Mouse (Mus musculus): ENCODE results near the gene Cd300e. TPM values are rescaled to one million over a fixed set of nuclear protein-coding genes. Genes with fewer than 3 reads are reported as not detected.
"Not testable (repeated sequence)": the region's sequence is repeated elsewhere in the genome, so short reads cannot be mapped to it uniquely, and the experiment has no call there.

The Cd300e gene
- polyA plus RNA-seq, 1 experiment from 2014 or later = 0.67 TPM

DNA sequence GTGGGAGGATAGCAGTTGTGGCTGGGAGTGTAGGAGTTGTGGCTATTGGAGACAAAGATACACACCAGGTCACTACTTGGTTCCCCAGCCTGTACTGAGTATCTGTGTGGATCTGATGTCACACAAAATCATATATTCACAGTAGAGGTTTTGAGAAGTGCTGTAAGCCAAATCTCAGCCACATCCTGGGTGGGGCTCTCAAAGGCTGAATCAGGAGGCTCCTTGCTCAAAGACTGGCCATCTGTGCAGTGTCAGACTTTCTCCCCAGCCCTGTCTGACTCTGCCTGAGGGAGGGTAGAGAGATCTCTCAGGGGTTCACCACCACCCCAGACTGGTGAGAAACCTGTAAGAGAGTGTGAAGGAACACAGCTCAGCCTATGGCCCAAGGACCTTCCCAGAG lies 7.4 kb downstream of the Cd300e start:
- Histone ChIP-seq H3K9me3 (replicated peaks) (no peaks in the 10 kb centered on the region), H3K27ac (replicated peaks) (no peak overlapping the region), H3K27me3 (no peaks in the 10 kb centered on the region; the same call in 1 of the 2 replicates), H3K4me1 (replicated peaks) (no peaks in the 10 kb centered on the region), H3K4me2 (no peak overlapping the region), H3K36me3 (replicated peaks) (no peaks in the 10 kb centered on the region), H3K9ac (no peak overlapping the region), H3K4me3 (replicated peaks) (no peak overlapping the region)
- ATAC-seq (ENCODE audit: insufficient read depth) = no peak

DNA sequence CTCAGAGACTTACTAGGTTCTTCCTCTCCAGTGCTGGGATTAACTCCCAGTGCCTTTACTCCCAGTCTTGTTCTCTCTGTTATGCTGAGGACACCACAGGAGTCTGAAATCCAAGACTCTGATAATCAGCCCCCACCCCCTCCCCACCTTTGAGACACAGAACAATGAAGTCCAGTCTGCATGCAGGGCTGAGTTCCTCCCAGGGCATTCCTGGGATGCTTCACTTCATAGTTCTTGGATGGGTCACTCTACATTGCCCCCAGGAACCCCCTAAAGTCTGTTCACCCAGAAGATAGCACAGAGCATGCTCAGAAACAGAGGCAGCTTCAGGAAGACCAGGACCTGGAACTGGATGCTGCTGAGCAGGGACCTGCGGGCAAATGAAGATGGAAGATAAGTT lies 9.0 kb downstream of the Cd300e start:
- H3K4me2 ChIP-seq = no peak overlapping the region
- WGBS (ENCODE audit: insufficient replicate concordance) = 71% methylated on average over 1 of the region's 1 CpGs
- H3K4me1 ChIP-seq (replicated peaks) = no peaks in the 10 kb centered on the region
- H3K9ac ChIP-seq = no peak overlapping the region
- no peaks in the 10 kb centered on the region for H3K9me3 ChIP-seq (replicated peaks)
- no peak overlapping the region for H3K4me3 ChIP-seq (replicated peaks)
- no peak for ATAC-seq (ENCODE audit: insufficient read depth)
- no peak overlapping the region for H3K27ac ChIP-seq (replicated peaks)
- no peaks in the 10 kb centered on the region for H3K36me3 ChIP-seq (replicated peaks)
- no peaks in the 10 kb centered on the region; the same call in 1 of the 2 replicates for H3K27me3 ChIP-seq

DNA sequence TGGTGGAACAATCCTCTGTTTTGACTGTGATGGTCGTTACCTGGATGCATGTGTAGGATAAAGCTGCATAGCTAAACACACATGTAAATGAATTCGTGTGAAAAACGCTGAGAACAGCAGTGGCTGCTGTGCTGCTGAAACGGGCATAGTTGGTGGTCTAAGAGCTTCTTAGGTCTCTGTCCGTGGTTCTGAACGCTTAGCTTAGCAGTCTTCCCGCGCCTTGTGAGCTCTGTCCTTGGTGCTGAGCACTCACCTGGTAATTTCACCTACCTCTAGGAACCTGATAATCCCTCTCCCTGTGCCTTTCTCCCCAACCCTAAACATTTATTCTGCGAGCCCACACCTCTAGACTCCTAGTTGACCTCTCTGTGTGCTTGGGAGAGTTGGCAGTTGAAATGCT lies 9.8 kb downstream of the Cd300e start:
- no peaks in the 10 kb centered on the region for H3K9me3 ChIP-seq (replicated peaks)
- H3K27ac ChIP-seq (replicated peaks) = no peak overlapping the region
- H3K4me1 ChIP-seq (replicated peaks) = no peaks in the 10 kb centered on the region
- no peak overlapping the region for H3K4me3 ChIP-seq (replicated peaks)
- H3K9ac ChIP-seq = no peak overlapping the region
- H3K36me3 ChIP-seq (replicated peaks) = no peaks in the 10 kb centered on the region
- no peaks in the 10 kb centered on the region; the same call in 1 of the 2 replicates for H3K27me3 ChIP-seq
- WGBS (ENCODE audit: insufficient replicate concordance) = 3% methylated on average over 9 of the region's 9 CpGs
- no peak for ATAC-seq (ENCODE audit: insufficient read depth)
- no peak overlapping the region for H3K4me2 ChIP-seq

DNA sequence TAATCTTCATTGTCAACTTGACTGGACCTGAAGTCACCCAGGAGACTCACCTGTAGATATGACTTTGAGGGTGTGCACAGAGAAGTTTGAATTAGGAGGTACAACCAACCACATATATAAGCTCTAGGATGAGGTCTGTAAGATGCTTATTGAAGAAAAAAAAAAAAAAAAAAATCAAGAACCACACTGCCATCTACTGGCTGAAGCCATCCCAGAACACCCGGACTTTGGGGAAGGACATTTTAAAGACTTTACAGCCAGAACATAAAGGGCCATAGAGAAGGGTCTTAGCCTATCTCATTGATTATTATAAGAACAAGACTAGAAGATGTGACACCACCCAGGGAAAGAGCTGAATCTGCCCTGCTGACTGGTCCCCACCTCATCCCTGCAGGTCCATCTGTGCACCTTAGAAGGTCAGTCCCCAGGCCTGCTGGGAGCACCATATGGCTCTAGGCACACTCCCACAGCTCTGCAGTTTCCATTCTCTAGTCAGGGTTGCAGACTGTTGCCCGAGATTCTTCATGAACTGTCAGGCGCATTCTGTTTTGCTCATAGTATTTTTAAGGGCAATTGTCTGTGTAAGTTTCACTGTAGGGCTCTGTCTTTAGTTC lies 12.6 kb downstream of the Cd300e start:
- Histone ChIP-seq H3K27me3 (no peaks in the 10 kb centered on the region), H3K9ac (no peak overlapping the region), H3K4me2 (no peak overlapping the region), H3K9me3 (replicated peaks) (no peaks in the 10 kb centered on the region), H3K36me3 (replicated peaks) (no peaks in the 10 kb centered on the region), H3K27ac (replicated peaks) (no peak overlapping the region), H3K4me1 (replicated peaks) (no peaks in the 10 kb centered on the region), H3K4me3 (replicated peaks) (no peak overlapping the region)
- WGBS (ENCODE audit: insufficient replicate concordance) = 22% methylated on average over 3 of the region's 3 CpGs
- no peak for ATAC-seq (ENCODE audit: insufficient read depth)

DNA sequence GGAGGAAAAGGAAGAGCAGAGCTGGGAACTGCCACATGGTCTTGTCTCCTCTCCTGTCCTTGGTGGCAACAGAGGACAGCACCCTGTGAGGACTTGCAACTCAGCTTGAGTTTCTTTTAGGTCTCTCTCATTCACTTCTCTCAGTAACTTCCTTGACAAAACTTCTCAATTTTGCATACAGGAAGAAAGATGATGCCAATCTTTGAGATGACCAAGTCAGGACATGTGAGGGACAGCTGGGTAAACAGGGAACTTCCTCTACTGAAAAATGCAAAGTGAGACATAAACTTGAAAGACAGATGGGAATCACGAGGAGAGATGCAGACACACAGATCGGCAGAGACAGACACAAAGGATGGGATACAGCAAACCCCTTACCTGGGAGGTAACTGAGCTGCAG lies 13.7 kb downstream of the Cd300e start, which contains the start of gene Cd300ld3:
Cd300ld3 (minus strand) TSS at position 151 of the 400 bp plus-strand sequence.
- WGBS (ENCODE audit: insufficient replicate concordance) = 35% methylated on average over 2 of the region's 2 CpGs
- no peak for ATAC-seq (ENCODE audit: insufficient read depth)
- Histone ChIP-seq H3K27me3 (no peaks in the 10 kb centered on the region), H3K36me3 (replicated peaks) (no peaks in the 10 kb centered on the region), H3K9ac (no peak within 1 kb of the TSS), H3K4me3 (replicated peaks) (no peak within 1 kb of the TSS), H3K4me2 (no peak within 1 kb of the TSS), H3K27ac (replicated peaks) (no peak within 1 kb of the TSS), H3K4me1 (replicated peaks) (no peaks in the 10 kb centered on the region), H3K9me3 (replicated peaks) (no peaks in the 10 kb centered on the region)

DNA sequence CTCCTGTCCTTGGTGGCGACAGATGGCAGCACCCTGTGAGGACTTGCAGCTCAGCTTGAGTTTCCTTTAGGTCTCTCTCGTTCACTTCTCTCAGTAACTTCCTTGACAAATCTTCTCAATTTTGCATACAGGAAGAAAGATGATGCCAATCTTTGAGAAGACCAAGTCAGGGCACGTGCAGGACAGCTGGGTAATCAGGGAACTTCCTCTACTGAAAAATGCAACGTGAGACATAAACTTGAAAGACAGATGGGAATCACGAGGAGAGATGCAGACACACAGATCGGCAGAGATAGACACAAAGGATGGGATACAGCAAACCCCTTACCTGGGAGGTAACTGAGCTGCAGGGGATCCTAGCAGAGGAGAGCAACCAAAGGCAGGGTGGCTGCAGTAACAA lies 24.3 kb downstream of the Cd300e start, which contains the start of gene Cd300ld5:
Cd300ld5 (minus strand) TSS at position 101 of the 400 bp plus-strand sequence.
- H3K9ac ChIP-seq; H3K27ac ChIP-seq (replicated peaks); H3K27me3 ChIP-seq; H3K4me1 ChIP-seq (replicated peaks); H3K4me2 ChIP-seq; H3K36me3 ChIP-seq (replicated peaks); H3K4me3 ChIP-seq (replicated peaks); H3K9me3 ChIP-seq (replicated peaks); ATAC-seq (ENCODE audit: insufficient read depth): not testable (repeated sequence)
- no CpG with 5 or more reads among the region's 6 CpGs for WGBS (ENCODE audit: insufficient replicate concordance)

DNA sequence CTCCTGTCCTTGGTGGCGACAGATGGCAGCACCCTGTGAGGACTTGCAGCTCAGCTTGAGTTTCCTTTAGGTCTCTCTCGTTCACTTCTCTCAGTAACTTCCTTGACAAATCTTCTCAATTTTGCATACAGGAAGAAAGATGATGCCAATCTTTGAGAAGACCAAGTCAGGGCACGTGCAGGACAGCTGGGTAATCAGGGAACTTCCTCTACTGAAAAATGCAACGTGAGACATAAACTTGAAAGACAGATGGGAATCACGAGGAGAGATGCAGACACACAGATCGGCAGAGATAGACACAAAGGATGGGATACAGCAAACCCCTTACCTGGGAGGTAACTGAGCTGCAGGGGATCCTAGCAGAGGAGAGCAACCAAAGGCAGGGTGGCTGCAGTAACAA lies 35.1 kb downstream of the Cd300e start, which contains the start of gene Cd300ld4:
Cd300ld4 (minus strand) TSS at position 101 of the 400 bp plus-strand sequence.
- no CpG with 5 or more reads among the region's 6 CpGs for WGBS (ENCODE audit: insufficient replicate concordance)
- not testable (repeated sequence) for H3K4me3 ChIP-seq (replicated peaks); H3K4me2 ChIP-seq; ATAC-seq (ENCODE audit: insufficient read depth); H3K27me3 ChIP-seq; H3K4me1 ChIP-seq (replicated peaks); H3K9ac ChIP-seq; H3K36me3 ChIP-seq (replicated peaks); H3K27ac ChIP-seq (replicated peaks); H3K9me3 ChIP-seq (replicated peaks)

DNA sequence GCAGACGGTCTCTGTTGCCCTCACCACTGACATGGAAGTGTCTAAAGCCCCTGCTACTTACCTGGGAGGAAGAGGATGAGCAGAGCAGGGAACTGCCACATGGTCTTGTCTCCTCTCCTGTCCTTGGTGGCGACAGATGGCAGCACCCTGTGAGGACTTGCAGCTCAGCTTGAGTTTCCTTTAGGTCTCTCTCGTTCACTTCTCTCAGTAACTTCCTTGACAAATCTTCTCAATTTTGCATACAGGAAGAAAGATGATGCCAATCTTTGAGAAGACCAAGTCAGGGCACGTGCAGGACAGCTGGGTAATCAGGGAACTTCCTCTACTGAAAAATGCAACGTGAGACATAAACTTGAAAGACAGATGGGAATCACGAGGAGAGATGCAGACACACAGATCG lies 45.9 kb downstream of the Cd300e start, which contains the start of gene Cd300ld2:
Cd300ld2 (minus strand) TSS at position 101 of the 400 bp plus-strand sequence.
- not testable (repeated sequence) for H3K4me3 ChIP-seq (replicated peaks); ATAC-seq (ENCODE audit: insufficient read depth); H3K27ac ChIP-seq (replicated peaks); H3K4me1 ChIP-seq (replicated peaks); H3K27me3 ChIP-seq; H3K36me3 ChIP-seq (replicated peaks); H3K9ac ChIP-seq; H3K9me3 ChIP-seq (replicated peaks); H3K4me2 ChIP-seq
- WGBS (ENCODE audit: insufficient replicate concordance) = no CpG with 5 or more reads among the region's 7 CpGs

DNA sequence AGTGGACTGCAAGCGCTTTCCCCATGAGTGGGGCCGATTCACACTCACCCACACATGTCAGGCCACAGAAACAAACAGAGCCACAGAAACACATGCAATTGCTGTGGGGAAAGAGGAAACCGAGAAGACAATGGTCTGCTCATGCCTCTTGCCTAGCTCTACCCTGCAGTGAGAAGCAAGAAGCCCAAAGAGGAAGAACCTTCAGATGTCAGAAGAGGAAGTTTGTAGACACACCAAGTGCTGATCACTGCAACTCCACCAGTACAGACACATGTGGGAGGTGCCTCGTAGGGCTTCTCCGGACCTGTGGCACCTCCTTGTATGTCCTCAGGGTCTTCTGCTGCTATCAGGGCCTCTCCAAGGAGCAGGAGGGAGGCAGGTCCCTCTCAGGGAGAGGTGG lies 57.9 kb downstream of the Cd300e start:
- H3K27ac ChIP-seq (replicated peaks) = peak overlapping the region; percentile 51
- 25% methylated on average over 5 of the region's 5 CpGs for WGBS (ENCODE audit: insufficient replicate concordance)
- no peak overlapping the region for H3K9ac ChIP-seq
- H3K27me3 ChIP-seq = no peaks in the 10 kb centered on the region
- ATAC-seq (ENCODE audit: insufficient read depth) = no peak
- H3K4me1 ChIP-seq (replicated peaks) = 0 out of 2 replicates have a peak, but pooled peaks cover 4% of the 10 kb centered on the region
- no peak overlapping the region for H3K4me3 ChIP-seq (replicated peaks)
- H3K9me3 ChIP-seq (replicated peaks) = no peaks in the 10 kb centered on the region
- H3K4me2 ChIP-seq = no peak overlapping the region
- H3K36me3 ChIP-seq (replicated peaks) = no peaks in the 10 kb centered on the region

Other genes starting within 250 kb of the Cd300e start
- gene Gprc5c, start 211.0 kb downstream of the Cd300e start, polyA plus RNA-seq (2015; fragmentation: Nextera tagmentation; extraction: Ambion mirVana) = 15.9 and 19.0 TPM in 2 replicates
- 7.3 and 7.8 TPM in 2 replicates for gene Cd300a, start 172.1 kb downstream of the Cd300e start, polyA plus RNA-seq (2015; fragmentation: Nextera tagmentation; extraction: Ambion mirVana)
- gene Cd300lb, start 127.8 kb downstream of the Cd300e start, polyA plus RNA-seq (2015; fragmentation: Nextera tagmentation; extraction: Ambion mirVana) = 1.3 and 1.5 TPM in 2 replicates
- not detected in 2 replicates for gene Cd300c, start 93.0 kb downstream of the Cd300e start, polyA plus RNA-seq (2015; fragmentation: Nextera tagmentation; extraction: Ambion mirVana)
- 1.2 and 1.3 TPM in 2 replicates for gene Cd300ld, start 72.3 kb downstream of the Cd300e start, polyA plus RNA-seq (2015; fragmentation: Nextera tagmentation; extraction: Ambion mirVana)
- 8.7 and 9.5 TPM in 2 replicates for gene Cd300c2, start 60.3 kb downstream of the Cd300e start, polyA plus RNA-seq (2015; fragmentation: Nextera tagmentation; extraction: Ambion mirVana)
- not detected in 2 replicates for gene Cd300ld2, start 46.0 kb downstream of the Cd300e start, polyA plus RNA-seq (2015; fragmentation: Nextera tagmentation; extraction: Ambion mirVana)
- gene Cd300ld4, start 35.2 kb downstream of the Cd300e start, polyA plus RNA-seq (2015; fragmentation: Nextera tagmentation; extraction: Ambion mirVana) = not detected in 2 replicates
- not detected in 2 replicates for gene Cd300ld5, start 24.4 kb downstream of the Cd300e start, polyA plus RNA-seq (2015; fragmentation: Nextera tagmentation; extraction: Ambion mirVana)
- not detected in 2 replicates for gene Cd300ld3, start 13.8 kb downstream of the Cd300e start, polyA plus RNA-seq (2015; fragmentation: Nextera tagmentation; extraction: Ambion mirVana)
- 2.2 and 2.3 TPM in 2 replicates for gene Rab37, start 29.3 kb upstream of the Cd300e start, polyA plus RNA-seq (2015; fragmentation: Nextera tagmentation; extraction: Ambion mirVana)
- gene Cd300lf, start 71.8 kb upstream of the Cd300e start, polyA plus RNA-seq (2015; fragmentation: Nextera tagmentation; extraction: Ambion mirVana) = 4.5 and 4.8 TPM in 2 replicates
- 76.4 and 82.1 TPM in 2 replicates for gene Slc9a3r1, start 101.2 kb upstream of the Cd300e start, polyA plus RNA-seq (2015; fragmentation: Nextera tagmentation; extraction: Ambion mirVana)
- gene Tmem104, start 125.3 kb upstream of the Cd300e start, polyA plus RNA-seq (2015; fragmentation: Nextera tagmentation; extraction: Ambion mirVana) = 5.1 and 6.0 TPM in 2 replicates
- gene Nat9, start 125.7 kb upstream of the Cd300e start, polyA plus RNA-seq (2015; fragmentation: Nextera tagmentation; extraction: Ambion mirVana) = 9.9 and 11.6 TPM in 2 replicates
- 0.05 TPM in 2 replicates for gene Grin2c, start 205.1 kb upstream of the Cd300e start, polyA plus RNA-seq (2015; fragmentation: Nextera tagmentation; extraction: Ambion mirVana)
- 19.5 and 21.1 TPM in 2 replicates for gene Fdxr, start 214.9 kb upstream of the Cd300e start, polyA plus RNA-seq (2015; fragmentation: Nextera tagmentation; extraction: Ambion mirVana)
- 3.4 and 4.1 TPM in 2 replicates for gene Fads6, start 235.5 kb upstream of the Cd300e start, polyA plus RNA-seq (2015; fragmentation: Nextera tagmentation; extraction: Ambion mirVana)
- not detected in 2 replicates for gene Otop2, start 245.0 kb upstream of the Cd300e start, polyA plus RNA-seq (2015; fragmentation: Nextera tagmentation; extraction: Ambion mirVana)